Mouse (Mus musculus): ENCODE results near the gene Ttll11. TPM values are rescaled to one million over a fixed set of nuclear protein-coding genes. Genes with fewer than 3 reads are reported as not detected.

Gene Ttll11
- polyA plus RNA-seq, 1 experiment from 2014 or later: 1.3 TPM

GRCm38 (mm10) chr2:35899712-35900111 is 80.0 kb downstream of the Ttll11 start:
- no peak overlapping the region for H3K9ac ChIP-seq (ENCODE audit: low read depth, low read length)
- whole genome bisulfite sequencing: 94% methylated on average over 3 of the region's 3 CpGs

GRCm38 (mm10) chr2:35899135-35899474 is 80.6 kb downstream of the Ttll11 start:
- Histone ChIP-seq H3K9ac (ENCODE audit: low read depth, low read length) (no peak overlapping the region), H3K27me3 (ENCODE audit: control insufficient read depth, insufficient read depth, low read length) (no peaks in the 10 kb centered on the region), H3K4me1 (replicated peaks; ENCODE audit: control insufficient read depth, insufficient read depth, low read length) (no peaks in the 10 kb centered on the region), H3K4me3 (ENCODE audit: low read depth, low read length) (no peak overlapping the region), H3K27ac (ENCODE audit: low read depth, low read length) (no peak overlapping the region), H3K36me3 (ENCODE audit: control insufficient read depth, insufficient read depth, low read length) (no peaks in the 10 kb centered on the region), H3K4me2 (replicated peaks; ENCODE audit: low read depth, low read length) (no peak overlapping the region), H3K9me3 (ENCODE audit: control insufficient read depth, low read length) (no peaks in the 10 kb centered on the region)
- ATAC-seq (ENCODE audit: low FRiP score): no peak
- no peak for DNase-seq (ENCODE audit: low spot score)
- 84% methylated on average over 4 of the region's 4 CpGs for WGBS

More at GRCm38 (mm10) chr2:35899712-35900111, 80.0 kb downstream of the Ttll11 start:
- Histone ChIP-seq H3K4me2 (replicated peaks; ENCODE audit: low read depth, low read length) (no peak overlapping the region), H3K4me3 (ENCODE audit: low read depth, low read length) (no peak overlapping the region), H3K27ac (ENCODE audit: low read depth, low read length) (no peak overlapping the region), H3K4me1 (replicated peaks; ENCODE audit: control insufficient read depth, insufficient read depth, low read length) (no peaks in the 10 kb centered on the region), H3K27me3 (ENCODE audit: control insufficient read depth, insufficient read depth, low read length) (no peaks in the 10 kb centered on the region), H3K36me3 (ENCODE audit: control insufficient read depth, insufficient read depth, low read length) (no peaks in the 10 kb centered on the region), H3K9me3 (ENCODE audit: control insufficient read depth, low read length) (no peaks in the 10 kb centered on the region)
- no peak for DNase-seq (ENCODE audit: low spot score)
- ATAC-seq (ENCODE audit: low FRiP score): no peak

- H3K27me3 ChIP-seq (ENCODE audit: control insufficient read depth, insufficient read depth, low read length): no peaks in the 10 kb centered on the region
- DNase-seq (ENCODE audit: low spot score) (no peak), ATAC-seq (ENCODE audit: low FRiP score) (no peak)
- no peak overlapping the region for H3K27ac ChIP-seq (ENCODE audit: low read depth, low read length)
- no peak overlapping the region for H3K4me3 ChIP-seq (ENCODE audit: low read depth, low read length)
- H3K9ac ChIP-seq (ENCODE audit: low read depth, low read length): no peak overlapping the region
- H3K9me3 ChIP-seq (ENCODE audit: control insufficient read depth, low read length): no peaks in the 10 kb centered on the region
- H3K4me2 ChIP-seq (replicated peaks; ENCODE audit: low read depth, low read length): no peak overlapping the region
- H3K36me3 ChIP-seq (ENCODE audit: control insufficient read depth, insufficient read depth, low read length): no peaks in the 10 kb centered on the region
- H3K4me1 ChIP-seq (replicated peaks; ENCODE audit: control insufficient read depth, insufficient read depth, low read length): no peaks in the 10 kb centered on the region
- 79% methylated on average over 6 of the region's 6 CpGs for WGBS
These were observed 81.1 kb downstream of the Ttll11 start for GRCm38 (mm10) chr2:35898425-35899134.

GRCm38 (mm10) chr2:35897125-35897524 is 82.6 kb downstream of the Ttll11 start:
- H3K27me3 ChIP-seq (ENCODE audit: control insufficient read depth, insufficient read depth, low read length): no peaks in the 10 kb centered on the region
- H3K36me3 ChIP-seq (ENCODE audit: control insufficient read depth, insufficient read depth, low read length): no peaks in the 10 kb centered on the region
- no peak overlapping the region for H3K4me3 ChIP-seq (ENCODE audit: low read depth, low read length)
- H3K4me1 ChIP-seq (replicated peaks; ENCODE audit: control insufficient read depth, insufficient read depth, low read length): no peaks in the 10 kb centered on the region
- no peak overlapping the region for H3K9ac ChIP-seq (ENCODE audit: low read depth, low read length)
- 96% methylated on average over 2 of the region's 2 CpGs for WGBS
- ATAC-seq (ENCODE audit: low FRiP score) (no peak), DNase-seq (ENCODE audit: low spot score) (no peak)
- no peak overlapping the region for H3K4me2 ChIP-seq (replicated peaks; ENCODE audit: low read depth, low read length)
- no peak overlapping the region for H3K27ac ChIP-seq (ENCODE audit: low read depth, low read length)
- H3K9me3 ChIP-seq (ENCODE audit: control insufficient read depth, low read length): no peaks in the 10 kb centered on the region

- ATAC-seq (ENCODE audit: low FRiP score) (no peak), DNase-seq (ENCODE audit: low spot score) (no peak)
- H3K9me3 ChIP-seq (ENCODE audit: control insufficient read depth, low read length): no peaks in the 10 kb centered on the region
- no peak overlapping the region for H3K4me2 ChIP-seq (replicated peaks; ENCODE audit: low read depth, low read length)
- 90% methylated on average over 2 of the region's 2 CpGs for WGBS
- no peak overlapping the region for H3K4me3 ChIP-seq (ENCODE audit: low read depth, low read length)
- H3K9ac ChIP-seq (ENCODE audit: low read depth, low read length): no peak overlapping the region
- no peaks in the 10 kb centered on the region for H3K4me1 ChIP-seq (replicated peaks; ENCODE audit: control insufficient read depth, insufficient read depth, low read length)
- H3K27ac ChIP-seq (ENCODE audit: low read depth, low read length): no peak overlapping the region
- no peaks in the 10 kb centered on the region for H3K27me3 ChIP-seq (ENCODE audit: control insufficient read depth, insufficient read depth, low read length)
- H3K36me3 ChIP-seq (ENCODE audit: control insufficient read depth, insufficient read depth, low read length): no peaks in the 10 kb centered on the region
These were observed 85.2 kb downstream of the Ttll11 start for GRCm38 (mm10) chr2:35894512-35894911.

GRCm38 (mm10) chr2:35890635-35891034 is 89.1 kb downstream of the Ttll11 start:
- no peaks in the 10 kb centered on the region for H3K27me3 ChIP-seq (ENCODE audit: control insufficient read depth, insufficient read depth, low read length)
- H3K4me1 ChIP-seq (replicated peaks; ENCODE audit: control insufficient read depth, insufficient read depth, low read length): no peaks in the 10 kb centered on the region
- H3K9ac ChIP-seq (ENCODE audit: low read depth, low read length): no peak overlapping the region
- ATAC-seq (ENCODE audit: low FRiP score) (no peak), DNase-seq (ENCODE audit: low spot score) (no peak)
- no peak overlapping the region for H3K4me2 ChIP-seq (replicated peaks; ENCODE audit: low read depth, low read length)
- H3K9me3 ChIP-seq (ENCODE audit: control insufficient read depth, low read length): no peaks in the 10 kb centered on the region
- WGBS: 88% methylated on average over 3 of the region's 3 CpGs
- no peak overlapping the region for H3K27ac ChIP-seq (ENCODE audit: low read depth, low read length)
- no peak overlapping the region for H3K4me3 ChIP-seq (ENCODE audit: low read depth, low read length)
- no peaks in the 10 kb centered on the region for H3K36me3 ChIP-seq (ENCODE audit: control insufficient read depth, insufficient read depth, low read length)

- no peaks in the 10 kb centered on the region for H3K27me3 ChIP-seq (ENCODE audit: control insufficient read depth, insufficient read depth, low read length)
- H3K36me3 ChIP-seq (ENCODE audit: control insufficient read depth, insufficient read depth, low read length): no peaks in the 10 kb centered on the region
These were observed 89.9 kb downstream of the Ttll11 start for GRCm38 (mm10) chr2:35889776-35890175.

GRCm38 (mm10) chr2:35884296-35884695 is 95.4 kb downstream of the Ttll11 start:
- 39% methylated on average over 7 of the region's 7 CpGs for WGBS
- Histone ChIP-seq H3K27ac (ENCODE audit: low read depth, low read length) (no peak overlapping the region), H3K4me3 (ENCODE audit: low read depth, low read length) (no peak overlapping the region), H3K9ac (ENCODE audit: low read depth, low read length) (no peak overlapping the region), H3K4me1 (replicated peaks; ENCODE audit: control insufficient read depth, insufficient read depth, low read length) (no peaks in the 10 kb centered on the region), H3K36me3 (ENCODE audit: control insufficient read depth, insufficient read depth, low read length) (no peaks in the 10 kb centered on the region), H3K9me3 (ENCODE audit: control insufficient read depth, low read length) (no peaks in the 10 kb centered on the region), H3K27me3 (ENCODE audit: control insufficient read depth, insufficient read depth, low read length) (no peaks in the 10 kb centered on the region), H3K4me2 (replicated peaks; ENCODE audit: low read depth, low read length) (no peak overlapping the region)
- ATAC-seq (ENCODE audit: low FRiP score): no peak
- no peak for DNase-seq (ENCODE audit: low spot score)

More at GRCm38 (mm10) chr2:35889776-35890175, 89.9 kb downstream of the Ttll11 start:
- Histone ChIP-seq H3K4me1 (replicated peaks; ENCODE audit: control insufficient read depth, insufficient read depth, low read length) (no peaks in the 10 kb centered on the region), H3K9ac (ENCODE audit: low read depth, low read length) (no peak overlapping the region), H3K27ac (ENCODE audit: low read depth, low read length) (no peak overlapping the region), H3K4me2 (replicated peaks; ENCODE audit: low read depth, low read length) (no peak overlapping the region), H3K4me3 (ENCODE audit: low read depth, low read length) (no peak overlapping the region), H3K9me3 (ENCODE audit: control insufficient read depth, low read length) (no peaks in the 10 kb centered on the region)
- ATAC-seq (ENCODE audit: low FRiP score) (no peak), DNase-seq (ENCODE audit: low spot score) (no peak)
- WGBS: 73% methylated on average over 2 of the region's 2 CpGs

GRCm38 (mm10) chr2:35882336-35882987 is 97.3 kb downstream of the Ttll11 start:
- Histone ChIP-seq H3K9me3 (ENCODE audit: control insufficient read depth, low read length) (no peaks in the 10 kb centered on the region), H3K36me3 (ENCODE audit: control insufficient read depth, insufficient read depth, low read length) (no peaks in the 10 kb centered on the region), H3K4me2 (replicated peaks; ENCODE audit: low read depth, low read length) (no peak overlapping the region), H3K27me3 (ENCODE audit: control insufficient read depth, insufficient read depth, low read length) (no peaks in the 10 kb centered on the region), H3K4me3 (ENCODE audit: low read depth, low read length) (no peak overlapping the region), H3K27ac (ENCODE audit: low read depth, low read length) (no peak overlapping the region), H3K4me1 (replicated peaks; ENCODE audit: control insufficient read depth, insufficient read depth, low read length) (no peaks in the 10 kb centered on the region; the same call in 1 of the 2 replicates), H3K9ac (ENCODE audit: low read depth, low read length) (no peak overlapping the region)
- DNase-seq (ENCODE audit: low spot score) (no peak), ATAC-seq (ENCODE audit: low FRiP score) (no peak)
- WGBS: 52% methylated on average over 9 of the region's 9 CpGs
